Mouse (Mus musculus) G1E (cell line): ENCODE measurements around the gene Cib4.

Experiments
- CTCF ChIP-seq: IDR thresholded peaks from 2 replicates; pipeline ENCODE4 v1.5.1; 2012; ENCODE audit warnings: low read depth, low read length, inconsistent platforms, mixed read lengths
- GATA1 ChIP-seq: IDR thresholded peaks from 2 replicates; pipeline ENCODE4 v1.6.1; 2012; ENCODE audit warnings: borderline replicate concordance, low read length, inconsistent platforms, mixed read lengths

- TF ChIP-seq CTCF: no peak
- TF ChIP-seq GATA1: no peak
Observed at GRCm38 (mm10) chr5:30534637-30535036, 11.0 kb downstream of the Cib4 start.
